Mouse (Mus musculus): Measurements from ENCODE around the gene Atp6v1b1. TPM values are rescaled to one million over a fixed set of nuclear protein-coding genes. Genes with fewer than 3 reads are reported as not detected.

Gene Atp6v1b1
- polyA plus RNA-seq, 1 experiment = not detected

- Histone ChIP-seq H3K36me3 (ENCODE audit: control insufficient read depth, insufficient read depth) (no peaks in the 10 kb centered on the region), H3K27me3 (ENCODE audit: control insufficient read depth, insufficient read depth, insufficient read length) (peaks cover 10% of the 10 kb centered on the region), H3ac (ENCODE audit: control insufficient read depth, insufficient read length) (no peak overlapping the region), H3K4me3 (no peak overlapping the region), H3K79me2 (ENCODE audit: control insufficient read depth, insufficient read depth) (no peaks in the 10 kb centered on the region), H3K4me2 (ENCODE audit: low read depth) (no peak overlapping the region)
- TF ChIP-seq USF1 (IDR thresholded peaks at IDR 0.05; ENCODE audit: low read depth) (no peak), REST (IDR thresholded peaks at IDR 0.05; ENCODE audit: insufficient read depth, insufficient read length) (no peak), TCF12 (IDR thresholded peaks at IDR 0.05; ENCODE audit: insufficient read depth, poor library complexity, severe bottlenecking) (no peak), MYOG (IDR thresholded peaks at IDR 0.05; ENCODE audit: control insufficient read depth in 1 of 3, insufficient read depth in 1 of 3, insufficient read length in 2 of 3, low read depth in 2 of 3) (no peak), E2F4 (IDR thresholded peaks at IDR 0.05; ENCODE audit: insufficient read depth) (no peak), SRF (IDR thresholded peaks at IDR 0.05; ENCODE audit: control insufficient read depth, insufficient read length, low read depth) (no peak), POLR2A (IDR thresholded peaks at IDR 0.05; ENCODE audit: insufficient read length, low read depth) (no peak), TCF3 (IDR thresholded peaks at IDR 0.05; ENCODE audit: insufficient read length, low read depth) (no peak), POLR2AphosphoS2 (IDR thresholded peaks at IDR 0.05; ENCODE audit: insufficient read length, low read depth) (no peak), MAX (IDR thresholded peaks at IDR 0.05; ENCODE audit: low read depth) (no peak)
Measured at GRCm38 (mm10) chr6:83729350-83729970, 13.3 kb upstream of the Atp6v1b1 start.

GRCm38 (mm10) chr6:83731128-83731527, 11.7 kb upstream of the Atp6v1b1 start:
- Histone ChIP-seq H3ac (ENCODE audit: control insufficient read depth, insufficient read length) (no peak overlapping the region), H3K4me2 (ENCODE audit: low read depth) (no peak overlapping the region), H3K27me3 (ENCODE audit: control insufficient read depth, insufficient read depth, insufficient read length) (peaks cover 10% of the 10 kb centered on the region), H3K36me3 (ENCODE audit: control insufficient read depth, insufficient read depth) (no peaks in the 10 kb centered on the region), H3K79me2 (ENCODE audit: control insufficient read depth, insufficient read depth) (no peaks in the 10 kb centered on the region), H3K4me3 (no peak overlapping the region)
- no peak for TF ChIP-seq MYOD1 (IDR thresholded peaks at IDR 0.05; ENCODE audit: control insufficient read depth in 1 of 3, insufficient read length in 2 of 3, low read depth in 2 of 3)
- TF ChIP-seq TCF12 (IDR thresholded peaks at IDR 0.05; ENCODE audit: insufficient read depth, poor library complexity, severe bottlenecking) = no peak
- TF ChIP-seq TCF3 (IDR thresholded peaks at IDR 0.05; ENCODE audit: insufficient read length, low read depth) = no peak

GRCm38 (mm10) chr6:83737311-83737710, 5.5 kb upstream of the Atp6v1b1 start:
- H3ac ChIP-seq (ENCODE audit: control insufficient read depth, insufficient read length) = no peak overlapping the region
- TF ChIP-seq POLR2AphosphoS2 (IDR thresholded peaks at IDR 0.05; ENCODE audit: insufficient read length, low read depth) (no peak), TCF12 (IDR thresholded peaks at IDR 0.05; ENCODE audit: insufficient read depth, poor library complexity, severe bottlenecking) (no peak), POLR2A (IDR thresholded peaks at IDR 0.05; ENCODE audit: insufficient read length, low read depth) (no peak), MYOD1 (IDR thresholded peaks at IDR 0.05; ENCODE audit: control insufficient read depth in 1 of 3, insufficient read length in 2 of 3, low read depth in 2 of 3) (no peak), MAX (IDR thresholded peaks at IDR 0.05; ENCODE audit: low read depth) (no peak), MYOG (IDR thresholded peaks at IDR 0.05; ENCODE audit: control insufficient read depth in 1 of 3, insufficient read depth in 1 of 3, insufficient read length in 2 of 3, low read depth in 2 of 3) (no peak)
- no peak overlapping the region for H3K4me2 ChIP-seq (ENCODE audit: low read depth)
- no peak overlapping the region for H3K4me3 ChIP-seq
- no peaks in the 10 kb centered on the region for H3K79me2 ChIP-seq (ENCODE audit: control insufficient read depth, insufficient read depth)
- H3K27me3 ChIP-seq (ENCODE audit: control insufficient read depth, insufficient read depth, insufficient read length) = peaks cover 16% of the 10 kb centered on the region
- no peaks in the 10 kb centered on the region for H3K36me3 ChIP-seq (ENCODE audit: control insufficient read depth, insufficient read depth)

- no peaks in the 10 kb centered on the region for H3K36me3 ChIP-seq (ENCODE audit: control insufficient read depth, insufficient read depth)
- no peak overlapping the region for H3ac ChIP-seq (ENCODE audit: control insufficient read depth, insufficient read length)
- no peaks in the 10 kb centered on the region for H3K79me2 ChIP-seq (ENCODE audit: control insufficient read depth, insufficient read depth)
- peaks cover 23% of the 10 kb centered on the region for H3K27me3 ChIP-seq (ENCODE audit: control insufficient read depth, insufficient read depth, insufficient read length)
- H3K4me3 ChIP-seq = no peak overlapping the region
- H3K4me2 ChIP-seq (ENCODE audit: low read depth) = no peak overlapping the region
- no peak for TF ChIP-seq MYOD1 (IDR thresholded peaks at IDR 0.05; ENCODE audit: control insufficient read depth in 1 of 3, insufficient read length in 2 of 3, low read depth in 2 of 3)
- no peak for TF ChIP-seq E2F4 (IDR thresholded peaks at IDR 0.05; ENCODE audit: insufficient read depth)
- no peak for TF ChIP-seq TCF12 (IDR thresholded peaks at IDR 0.05; ENCODE audit: insufficient read depth, poor library complexity, severe bottlenecking)
- no peak for TF ChIP-seq POLR2A (IDR thresholded peaks at IDR 0.05; ENCODE audit: insufficient read length, low read depth)
- no peak for TF ChIP-seq MYOG (IDR thresholded peaks at IDR 0.05; ENCODE audit: control insufficient read depth in 1 of 3, insufficient read depth in 1 of 3, insufficient read length in 2 of 3, low read depth in 2 of 3)
Measured at GRCm38 (mm10) chr6:83738596-83738995, 4.2 kb upstream of the Atp6v1b1 start.

- Histone ChIP-seq H3K79me2 (ENCODE audit: control insufficient read depth, insufficient read depth) (no peaks in the 10 kb centered on the region), H3K27me3 (ENCODE audit: control insufficient read depth, insufficient read depth, insufficient read length) (peaks cover 56% of the 10 kb centered on the region)
- TF ChIP-seq CEBPB (IDR thresholded peaks at IDR 0.05; ENCODE audit: insufficient read depth, poor library complexity, severe bottlenecking) = no peak
- no peak for TF ChIP-seq E2F4 (IDR thresholded peaks at IDR 0.05; ENCODE audit: insufficient read depth)
- TF ChIP-seq MYOD1 (IDR thresholded peaks at IDR 0.05; ENCODE audit: control insufficient read depth in 1 of 3, insufficient read length in 2 of 3, low read depth in 2 of 3) = no peak
- TF ChIP-seq USF1 (IDR thresholded peaks at IDR 0.05; ENCODE audit: low read depth) = no peak
- no peak for TF ChIP-seq MAX (IDR thresholded peaks at IDR 0.05; ENCODE audit: low read depth)
- TF ChIP-seq TCF12 (IDR thresholded peaks at IDR 0.05; ENCODE audit: insufficient read depth, poor library complexity, severe bottlenecking) = no peak
- TF ChIP-seq REST (IDR thresholded peaks at IDR 0.05; ENCODE audit: insufficient read depth, insufficient read length) = no peak
- no peak for TF ChIP-seq TCF3 (IDR thresholded peaks at IDR 0.05; ENCODE audit: insufficient read length, low read depth)
- no peak for TF ChIP-seq POLR2A (IDR thresholded peaks at IDR 0.05; ENCODE audit: insufficient read length, low read depth)
- TF ChIP-seq MYOG (IDR thresholded peaks at IDR 0.05; ENCODE audit: control insufficient read depth in 1 of 3, insufficient read depth in 1 of 3, insufficient read length in 2 of 3, low read depth in 2 of 3) = no peak
Measured at GRCm38 (mm10) chr6:83743212-83743611, 422 bp downstream of the Atp6v1b1 start.

More at GRCm38 (mm10) chr6:83743212-83743611, 422 bp downstream of the Atp6v1b1 start:
- Histone ChIP-seq H3K36me3 (ENCODE audit: control insufficient read depth, insufficient read depth) (no peaks in the 10 kb centered on the region), H3ac (ENCODE audit: control insufficient read depth, insufficient read length) (no peak overlapping the region), H3K4me2 (ENCODE audit: low read depth) (no peak overlapping the region), H3K4me3 (no peak overlapping the region)
